Mouse (Mus musculus) left cerebral cortex, postnatal 14 days (tissue): ENCODE results near the gene Ptpra. TPM values are rescaled to one million over a fixed set of nuclear protein-coding genes. Genes with fewer than 3 reads are reported as not detected.

Experiments used
- DNase-seq, 2 experiments: peaks; one replicate each; pipeline ENCODE4 v3.0.0; 2021 to 2022; ENCODE audit warnings: low spot score in 2 of 2, mixed read lengths in 1 of 2
- intact Hi-C: fragments of 180-260 bp; cut with DNase I; formaldehyde crosslinking; loops from one replicate; pipeline ENCODE4 v1.15.1; 2025
- total RNA-seq, 2 experiments: library from RNA; stranded (reverse); gene quantifications; 2 replicates each; pipeline ENCODE4 v1.2.3; 2021

The Ptpra gene
- total RNA-seq, 2 experiments from 2014 or later: 251 to 257 TPM

- intact Hi-C loops: no loop called here
- DNase-seq: no peak
Measured at GRCm38 (mm10) chr2:130436769-130437168, 13.3 kb upstream of the Ptpra start.

- intact Hi-C loops: no loop called here
- DNase-seq: no peak
Measured at GRCm38 (mm10) chr2:130438861-130439260, 11.2 kb upstream of the Ptpra start.

- intact Hi-C loops: no loop called here
- DNase-seq: no peak
Measured at GRCm38 (mm10) chr2:130439840-130440480, 10.1 kb upstream of the Ptpra start.

GRCm38 (mm10) chr2:130442162-130442561, 7.9 kb upstream of the Ptpra start:
- DNase-seq: no peak
- intact Hi-C loops: no loop called here

- DNase-seq: no peak
- intact Hi-C loops: no loop called here
Measured at GRCm38 (mm10) chr2:130448449-130448848, 1.6 kb upstream of the Ptpra start.

GRCm38 (mm10) chr2:130449021-130449793, 871 bp upstream of the Ptpra start:
- intact Hi-C loops: no loop called here
- DNase-seq: no peak

- peak; percentile 52 to 70 for DNase-seq
- intact Hi-C loops: loop anchor here (5.0 kb wide), 3 partner anchors 47 to 82 kb away; no protein-coding TSS in a partner anchor
Measured at GRCm38 (mm10) chr2:130450434-130450796, 337 bp downstream of the Ptpra start.

- no peak for DNase-seq
- intact Hi-C loops: loop anchor here (5.0 kb wide), 3 partner anchors 46 to 81 kb away; no protein-coding TSS in a partner anchor
Measured at GRCm38 (mm10) chr2:130451086-130451726, 1.1 kb downstream of the Ptpra start.

GRCm38 (mm10) chr2:130451727-130452090, 1.6 kb downstream of the Ptpra start:
- peak in 1 of 2 experiments; percentile 17 for DNase-seq
- intact Hi-C loops: loop anchor here (5.0 kb wide), 3 partner anchors 46 to 81 kb away; no protein-coding TSS in a partner anchor

- no peak for DNase-seq
- intact Hi-C loops: loop anchor here (5.0 kb wide), 3 partner anchors 45 to 80 kb away; no protein-coding TSS in a partner anchor
Measured at GRCm38 (mm10) chr2:130452266-130452665, 2.2 kb downstream of the Ptpra start.

- no peak for DNase-seq
- intact Hi-C loops: loop anchor here (5.0 kb wide), 3 partner anchors 44 to 79 kb away; no protein-coding TSS in a partner anchor
Measured at GRCm38 (mm10) chr2:130453421-130453820, 3.3 kb downstream of the Ptpra start.

GRCm38 (mm10) chr2:130454748-130455370, 4.8 kb downstream of the Ptpra start:
- DNase-seq: peak in 1 of 2 experiments; percentile 28
- intact Hi-C loops: loop anchor here (5.0 kb wide), 3 partner anchors 42 to 77 kb away; no protein-coding TSS in a partner anchor

- no peak for DNase-seq
- intact Hi-C loops: no loop called here
Measured at GRCm38 (mm10) chr2:130457871-130458270, 7.8 kb downstream of the Ptpra start.

- DNase-seq: no peak
- intact Hi-C loops: no loop called here
Measured at GRCm38 (mm10) chr2:130459576-130459975, 9.5 kb downstream of the Ptpra start.

- intact Hi-C loops: no loop called here
- no peak for DNase-seq
Measured at GRCm38 (mm10) chr2:130461287-130462071, 11.4 kb downstream of the Ptpra start.

- no peak for DNase-seq
- intact Hi-C loops: no loop called here
Measured at GRCm38 (mm10) chr2:130466438-130466837, 16.4 kb downstream of the Ptpra start.

- DNase-seq: peak in 1 of 2 experiments; percentile 79
- intact Hi-C loops: no loop called here
Measured at GRCm38 (mm10) chr2:130469366-130469765, 19.3 kb downstream of the Ptpra start.

- no peak for DNase-seq
Measured at GRCm38 (mm10) chr2:130469935-130470334, 19.9 kb downstream of the Ptpra start.

More at GRCm38 (mm10) chr2:130469935-130470334, 19.9 kb downstream of the Ptpra start:
- intact Hi-C loops: no loop called here
